Mouse (Mus musculus): ENCODE data around the gene Ankrd16.

DNA sequence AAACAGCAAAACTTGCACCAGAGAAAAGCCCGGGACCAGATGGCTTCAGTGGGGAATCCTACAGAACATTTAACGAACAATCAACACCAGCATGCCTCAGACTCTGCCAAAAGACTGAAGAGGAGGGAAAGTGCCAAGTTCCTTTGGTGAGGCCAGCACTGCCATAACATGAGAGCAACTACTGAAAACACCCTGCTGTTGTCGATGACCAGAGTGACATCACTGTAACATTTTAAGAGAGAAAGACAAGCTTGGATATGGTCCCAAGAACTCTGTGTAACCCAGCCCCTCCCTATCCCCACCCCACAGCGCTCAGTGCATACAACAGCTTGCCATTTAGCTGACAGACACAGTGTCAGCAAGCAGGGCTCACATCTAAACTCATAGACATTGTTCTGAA is 12.0 kb upstream of the Ankrd16 start:
- TF ChIP-seq POLR2A (IDR thresholded peaks at IDR 0.05; ENCODE audit: borderline replicate concordance, low read depth, low read length) = no peak
- TF ChIP-seq CTCF (IDR thresholded peaks at IDR 0.05; ENCODE audit: low read depth, low read length) = no peak

All from bone marrow macrophage, adult 2 months (primary cell).